Mouse (Mus musculus) cerebellum, adult 11-12 months (tissue): ENCODE measurements around the gene Rab6b.
A peak's percentile ranks its signal among the peaks of the same experiment; 100 is the strongest.
"Not testable (repeated sequence)": the region's sequence is repeated elsewhere in the genome, so short reads cannot be mapped to it uniquely, and the experiment has no call there.

Experiments
- DNase-seq: peaks from one replicate; pipeline ENCODE4 v3.0.0; 2022

Gene Rab6b

GRCm38 (mm10) chr9:103145351-103145750 lies 33.8 kb downstream of the Rab6b start:
- no peak for DNase-seq

- no peak for DNase-seq
These were observed 34.7 kb downstream of the Rab6b start for GRCm38 (mm10) chr9:103146257-103146656.

- no peak for DNase-seq
These were observed 35.1 kb downstream of the Rab6b start for GRCm38 (mm10) chr9:103146703-103147102.

- DNase-seq: no peak
These were observed 35.5 kb downstream of the Rab6b start for GRCm38 (mm10) chr9:103147103-103147502.

- DNase-seq: no peak
These were observed 37.6 kb downstream of the Rab6b start for GRCm38 (mm10) chr9:103149074-103149799.

- no peak for DNase-seq
These were observed 41.7 kb downstream of the Rab6b start for GRCm38 (mm10) chr9:103153286-103153685.

GRCm38 (mm10) chr9:103154568-103154967 lies 43.0 kb downstream of the Rab6b start:
- DNase-seq: no peak

- not testable (repeated sequence) for DNase-seq
These were observed 43.6 kb downstream of the Rab6b start for GRCm38 (mm10) chr9:103155158-103155557.

- no peak for DNase-seq
These were observed 52.2 kb downstream of the Rab6b start for GRCm38 (mm10) chr9:103163806-103164205.

- DNase-seq: no peak
These were observed 56.5 kb downstream of the Rab6b start for GRCm38 (mm10) chr9:103168046-103168445.

- DNase-seq: no peak
These were observed 57.2 kb downstream of the Rab6b start for GRCm38 (mm10) chr9:103168771-103169170.

- no peak for DNase-seq
These were observed 63.4 kb downstream of the Rab6b start for GRCm38 (mm10) chr9:103174771-103175519.

GRCm38 (mm10) chr9:103175692-103176091 lies 64.1 kb downstream of the Rab6b start:
- no peak for DNase-seq

GRCm38 (mm10) chr9:103180303-103180702 lies 68.7 kb downstream of the Rab6b start:
- DNase-seq: peak; percentile 57

GRCm38 (mm10) chr9:103180807-103181565 lies 69.4 kb downstream of the Rab6b start:
- DNase-seq: no peak

GRCm38 (mm10) chr9:103181886-103182285 lies 70.3 kb downstream of the Rab6b start:
- DNase-seq: no peak

GRCm38 (mm10) chr9:103184855-103185254 lies 73.3 kb downstream of the Rab6b start:
- no peak for DNase-seq

GRCm38 (mm10) chr9:103185946-103186345 lies 74.4 kb downstream of the Rab6b start:
- DNase-seq: peak; percentile 53

- DNase-seq: peak; percentile 83
These were observed 75.2 kb downstream of the Rab6b start for GRCm38 (mm10) chr9:103186747-103187146.

- DNase-seq: no peak
These were observed 76.8 kb downstream of the Rab6b start for GRCm38 (mm10) chr9:103188416-103188815.

- DNase-seq: peak; percentile 90
These were observed 90.1 kb downstream of the Rab6b start, which contains the start of gene Srprb for GRCm38 (mm10) chr9:103201561-103202260. Gene Srprb, minus strand, starts transcription at chr9:103202137.

GRCm38 (mm10) chr9:103205786-103206185 lies 94.2 kb downstream of the Rab6b start:
- DNase-seq: no peak

GRCm38 (mm10) chr9:103207846-103208245 lies 96.3 kb downstream of the Rab6b start:
- DNase-seq: peak; percentile 62
